Mouse (Mus musculus) liver, embryonic 11.5 days (tissue): ENCODE results near the gene Rnf212b. TPM values are rescaled to one million over a fixed set of nuclear protein-coding genes. Genes with fewer than 3 reads are reported as not detected.
A peak's percentile ranks its signal among the peaks of the same experiment; 100 is the strongest.

ENCODE experiments used
- ATAC-seq: fragments of 200-750 bp; cut with Nextera tagmentation; replicated peaks from 2 replicates; pipeline ENCODE4 v1.8.0; 2017; ENCODE audit warnings: moderate number of reproducible peaks, mild to moderate bottlenecking, moderate TSS enrichment, moderate library complexity; ENCODE audit not compliant: low FRiP score
- DNase-seq: peaks from one replicate; pipeline ENCODE4 v3.0.0-alpha.2; 2017; ENCODE audit warnings: low spot score
- H3K27ac ChIP-seq: fragments of 300-500 bp; sonication (generic); 2 replicates; pipeline ENCODE4 v1.5.1; 2014; ENCODE audit warnings: mild to moderate bottlenecking, low read depth, low read length, control low read depth
- H3K27me3 ChIP-seq: fragments of 300-500 bp; sonication (generic); replicated peaks from 2 replicates; pipeline ENCODE4 v1.6.1; 2014; ENCODE audit warnings: low read length, mixed read lengths; ENCODE audit not compliant: control insufficient read depth, insufficient read depth
- H3K36me3 ChIP-seq: fragments of 300-500 bp; sonication (generic); 2 replicates; pipeline ENCODE4 v1.6.1; 2014; ENCODE audit warnings: mild to moderate bottlenecking, low read length, moderate library complexity, mixed read lengths; ENCODE audit not compliant: control insufficient read depth, insufficient read depth
- H3K4me1 ChIP-seq: fragments of 300-500 bp; sonication (generic); replicated peaks from 2 replicates; pipeline ENCODE4 v1.6.1; 2014; ENCODE audit warnings: low read length, mixed read lengths; ENCODE audit not compliant: control insufficient read depth, insufficient read depth
- H3K4me2 ChIP-seq: fragments of 300-500 bp; sonication (generic); 2 replicates; pipeline ENCODE4 v1.6.1; 2014; ENCODE audit warnings: mild to moderate bottlenecking, control low read depth, moderate library complexity
- H3K4me3 ChIP-seq: fragments of 300-500 bp; sonication (generic); 2 replicates; pipeline ENCODE4 v1.5.1; 2014; ENCODE audit warnings: low read depth, low read length, control low read depth
- H3K9ac ChIP-seq: fragments of 300-500 bp; sonication (generic); 2 replicates; pipeline ENCODE4 v1.6.1; 2014; ENCODE audit warnings: low read depth, low read length, control low read depth
- H3K9me3 ChIP-seq: fragments of 300-500 bp; sonication (generic); 2 replicates; pipeline ENCODE4 v1.6.1; 2016; ENCODE audit warnings: low read length, inconsistent platforms, mixed read lengths; ENCODE audit not compliant: control insufficient read depth
- whole genome bisulfite sequencing: fragments of 180-500 bp; shearing (Covaris S2); extraction: QIAGEN DNeasy Blood & Tissue Kit; methylation state at CpG from one replicate; pipeline ENCODE4 v1.1.7; 2014; 5-methylcytosine and 5-hydroxymethylcytosine counted together
- polyA plus RNA-seq: library from polyadenylated mRNA; unstranded; fragments of >200 nt; fragmentation: Nextera tagmentation; extraction: Ambion mirVana; gene quantifications from 2 replicates; pipeline ENCODE4 v1.2.1, GENCODE M21; 2014

Gene Rnf212b
- polyA plus RNA-seq, 1 experiment from 2014 or later: not detected

DNA sequence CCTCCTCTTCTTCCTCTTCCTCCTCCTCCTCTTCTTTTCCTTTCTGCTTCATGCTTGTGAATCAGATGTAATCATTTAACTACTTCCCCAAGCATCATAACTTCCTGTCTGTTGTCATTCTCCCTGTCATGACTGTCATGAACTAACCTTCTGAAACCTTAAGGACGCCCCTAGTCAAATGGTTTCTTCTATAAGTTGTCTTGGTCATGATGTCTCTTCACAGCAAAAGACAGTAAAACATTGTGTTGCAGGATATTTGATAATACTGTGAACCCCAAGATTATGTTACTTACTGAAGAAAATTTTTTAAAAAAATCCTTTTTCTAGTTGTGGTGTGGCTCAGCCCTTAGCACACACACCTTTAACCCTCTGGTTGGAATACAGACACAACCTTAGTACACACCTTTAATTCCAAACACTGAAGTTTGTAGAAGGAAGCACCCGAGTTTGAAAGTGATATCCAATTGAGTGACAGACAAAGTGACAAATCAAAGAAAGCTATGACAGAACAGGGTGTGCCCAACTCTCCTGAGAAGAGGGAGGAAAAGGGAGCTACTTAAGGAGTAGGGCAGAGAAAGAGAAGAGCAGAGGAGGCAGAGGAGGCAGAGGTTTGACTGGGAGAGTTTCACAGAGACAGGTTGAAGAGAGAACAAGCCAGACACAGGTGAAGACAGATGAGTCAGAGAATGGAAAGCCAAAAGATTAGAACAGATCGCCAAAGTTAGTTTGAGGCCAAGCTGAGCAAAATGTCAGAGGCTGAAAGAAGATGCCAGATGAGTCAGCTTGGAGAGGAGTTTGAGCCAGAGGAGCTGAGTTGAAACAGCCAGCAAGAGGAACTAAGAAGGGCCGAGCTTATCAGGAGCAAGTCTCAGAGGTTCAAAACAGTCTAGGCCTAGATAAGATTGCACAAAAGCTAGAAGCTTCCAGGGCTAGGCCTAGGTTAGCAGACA lies 4.9 kb upstream of the Rnf212b start:
- Histone ChIP-seq H3K27ac (no peak overlapping the region), H3K4me2 (no peak overlapping the region), H3K27me3 (no peaks in the 10 kb centered on the region), H3K36me3 (no peaks in the 10 kb centered on the region), H3K4me1 (peaks cover 4% of the 10 kb centered on the region), H3K4me3 (no peak overlapping the region), H3K9ac (no peak overlapping the region), H3K9me3 (no peaks in the 10 kb centered on the region)
- DNase-seq: no peak
- ATAC-seq: no peak
- WGBS: 41% methylated on average over 4 of the region's 4 CpGs

DNA sequence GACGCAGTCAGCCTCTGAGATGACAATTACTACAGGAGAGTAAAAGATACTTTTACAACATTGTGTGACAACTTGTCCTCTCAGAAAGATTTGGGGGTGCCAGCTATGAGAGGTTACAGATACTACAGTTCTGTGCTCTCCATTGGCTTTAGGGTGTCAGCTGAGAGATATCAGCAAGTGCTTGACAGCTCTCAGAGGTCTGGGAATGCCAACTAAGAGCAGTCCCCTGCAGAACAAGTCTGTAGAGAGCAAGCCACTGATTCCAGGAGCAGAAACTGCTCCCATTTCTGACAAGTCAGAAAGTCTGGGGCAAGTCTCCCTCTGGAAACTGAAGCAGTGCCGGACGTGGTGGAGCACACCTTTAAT lies 4.3 kb upstream of the Rnf212b start:
- no peak overlapping the region for H3K4me2 ChIP-seq
- H3K4me1 ChIP-seq: peaks cover 4% of the 10 kb centered on the region
- H3K27me3 ChIP-seq: no peaks in the 10 kb centered on the region
- H3K4me3 ChIP-seq: no peak overlapping the region
- no peak for ATAC-seq
- WGBS: 68% methylated on average over 3 of the region's 3 CpGs
- no peaks in the 10 kb centered on the region for H3K9me3 ChIP-seq
- no peaks in the 10 kb centered on the region for H3K36me3 ChIP-seq
- no peak overlapping the region for H3K27ac ChIP-seq
- H3K9ac ChIP-seq: no peak overlapping the region
- no peak for DNase-seq

- Histone ChIP-seq H3K27me3 (no peaks in the 10 kb centered on the region), H3K27ac (no peak overlapping the region), H3K9ac (no peak overlapping the region), H3K9me3 (no peaks in the 10 kb centered on the region), H3K4me2 (no peak overlapping the region), H3K4me3 (no peak overlapping the region), H3K4me1 (no peaks in the 10 kb centered on the region; the same call in 1 of the 2 replicates), H3K36me3 (no peaks in the 10 kb centered on the region)
- ATAC-seq (peak; percentile 51), DNase-seq (no peak)
- 28% methylated on average over 3 of the region's 3 CpGs for WGBS
Measured at GRCm38 (mm10) chr14:54815737-54816136, 1.8 kb downstream of the Rnf212b start.

GRCm38 (mm10) chr14:54817791-54818190 lies 3.9 kb downstream of the Rnf212b start:
- H3K36me3 ChIP-seq: no peaks in the 10 kb centered on the region
- H3K9me3 ChIP-seq: no peaks in the 10 kb centered on the region
- H3K27ac ChIP-seq: no peak overlapping the region
- no peak overlapping the region for H3K4me2 ChIP-seq
- no peak for ATAC-seq
- H3K27me3 ChIP-seq: no peaks in the 10 kb centered on the region
- DNase-seq: no peak
- no peak overlapping the region for H3K9ac ChIP-seq
- H3K4me1 ChIP-seq: no peaks in the 10 kb centered on the region
- WGBS: 47% methylated on average over 2 of the region's 2 CpGs
- no peak overlapping the region for H3K4me3 ChIP-seq

- DNase-seq (no peak), ATAC-seq (no peak)
- Histone ChIP-seq H3K4me3 (no peak overlapping the region), H3K27me3 (no peaks in the 10 kb centered on the region), H3K36me3 (no peaks in the 10 kb centered on the region), H3K9me3 (no peaks in the 10 kb centered on the region), H3K4me1 (no peaks in the 10 kb centered on the region), H3K9ac (no peak overlapping the region), H3K4me2 (no peak overlapping the region), H3K27ac (no peak overlapping the region)
- WGBS: 72% methylated on average over 2 of the region's 2 CpGs
Measured at GRCm38 (mm10) chr14:54822301-54822700, 8.4 kb downstream of the Rnf212b start.

GRCm38 (mm10) chr14:54823716-54824115 lies 9.8 kb downstream of the Rnf212b start:
- no peak for DNase-seq
- Histone ChIP-seq H3K36me3 (no peaks in the 10 kb centered on the region), H3K4me2 (no peak overlapping the region), H3K27me3 (no peaks in the 10 kb centered on the region), H3K27ac (no peak overlapping the region), H3K4me3 (no peak overlapping the region), H3K9me3 (no peaks in the 10 kb centered on the region), H3K9ac (no peak overlapping the region), H3K4me1 (no peaks in the 10 kb centered on the region)
- no peak for ATAC-seq
- 82% methylated on average over 1 of the region's 1 CpGs for WGBS

- DNase-seq (no peak), ATAC-seq (no peak)
- H3K27me3 ChIP-seq: no peaks in the 10 kb centered on the region; the same call in 1 of the 2 replicates
- H3K27ac ChIP-seq: no peak overlapping the region
- no peak overlapping the region for H3K4me2 ChIP-seq
- WGBS: 5% methylated on average over 4 of the region's 4 CpGs
- H3K9me3 ChIP-seq: no peaks in the 10 kb centered on the region
- H3K36me3 ChIP-seq: no peaks in the 10 kb centered on the region
- no peak overlapping the region for H3K9ac ChIP-seq
- no peak overlapping the region for H3K4me3 ChIP-seq
- H3K4me1 ChIP-seq: no peaks in the 10 kb centered on the region
Measured at GRCm38 (mm10) chr14:54843461-54843860, 29.5 kb downstream of the Rnf212b start.

- H3K36me3 ChIP-seq: no peaks in the 10 kb centered on the region; the same call in 1 of the 2 replicates
- H3K9me3 ChIP-seq: no peaks in the 10 kb centered on the region
- DNase-seq: no peak
- H3K27ac ChIP-seq: no peak overlapping the region
- H3K4me2 ChIP-seq: no peak overlapping the region
- WGBS: 92% methylated on average over 3 of the region's 3 CpGs
- ATAC-seq: no peak
- H3K4me3 ChIP-seq: no peak overlapping the region
- no peaks in the 10 kb centered on the region for H3K4me1 ChIP-seq
- no peaks in the 10 kb centered on the region for H3K27me3 ChIP-seq
- no peak overlapping the region for H3K9ac ChIP-seq
Measured at GRCm38 (mm10) chr14:54855726-54856125, 41.8 kb downstream of the Rnf212b start.

- H3K36me3 ChIP-seq: no peaks in the 10 kb centered on the region; the same call in 1 of the 2 replicates
- no peak for ATAC-seq
- no peak for DNase-seq
- H3K9me3 ChIP-seq: no peaks in the 10 kb centered on the region
- no peak overlapping the region for H3K27ac ChIP-seq
- H3K4me3 ChIP-seq: no peak overlapping the region
- H3K4me1 ChIP-seq: no peaks in the 10 kb centered on the region
- no peak overlapping the region for H3K4me2 ChIP-seq
- H3K9ac ChIP-seq: no peak overlapping the region
- H3K27me3 ChIP-seq: no peaks in the 10 kb centered on the region
- 48% methylated on average over 7 of the region's 7 CpGs for WGBS
Measured at GRCm38 (mm10) chr14:54856703-54857102, 42.8 kb downstream of the Rnf212b start.
